Mouse (Mus musculus): ENCODE results near the gene Lsm11. TPM values are rescaled to one million over a fixed set of nuclear protein-coding genes. Genes with fewer than 3 reads are reported as not detected.

The Lsm11 gene
- polyA plus RNA-seq (2017; shearing (Covaris generic)): 1 to 10 TPM; 1.3 to 1.6 TPM

GRCm38 (mm10) chr11:45944643-45945156 is at the start of gene Lsm11:
TSS of gene Lsm11 (minus strand) at chr11:45944935.
- ATAC-seq: peak; percentile 94

- ATAC-seq: no peak
These were observed 47.4 kb upstream of the Lsm11 start for GRCm38 (mm10) chr11:45992087-45992486.

- ATAC-seq: no peak
These were observed 46.9 kb upstream of the Lsm11 start for GRCm38 (mm10) chr11:45991604-45992003.

- ATAC-seq: no peak
These were observed 36.1 kb upstream of the Lsm11 start for GRCm38 (mm10) chr11:45980893-45981253.

- no peak for ATAC-seq
These were observed 35.5 kb upstream of the Lsm11 start, which contains the start of gene Sox30 for GRCm38 (mm10) chr11:45979946-45980892. TSS of gene Sox30 (plus strand) at chr11:45980310.

GRCm38 (mm10) chr11:45976061-45976460 is 31.3 kb upstream of the Lsm11 start:
- ATAC-seq: no peak

- ATAC-seq: no peak
These were observed 29.7 kb upstream of the Lsm11 start for GRCm38 (mm10) chr11:45974466-45974865.

GRCm38 (mm10) chr11:45973635-45974034 is 28.9 kb upstream of the Lsm11 start:
- no peak for ATAC-seq

- ATAC-seq: no peak
These were observed 23.7 kb upstream of the Lsm11 start for GRCm38 (mm10) chr11:45968466-45968865.

GRCm38 (mm10) chr11:45966896-45967295 is 22.2 kb upstream of the Lsm11 start:
- ATAC-seq: no peak

GRCm38 (mm10) chr11:45960003-45960402 is 15.3 kb upstream of the Lsm11 start:
- ATAC-seq: no peak

GRCm38 (mm10) chr11:45959598-45959997 is 14.9 kb upstream of the Lsm11 start:
- no peak for ATAC-seq

- peak; percentile 96 for ATAC-seq
These were observed 10.4 kb upstream of the Lsm11 start, which contains the start of gene Thg1l for GRCm38 (mm10) chr11:45955127-45955627. TSS of gene Thg1l (minus strand) at chr11:45955494.

- no peak for ATAC-seq
These were observed 2.8 kb upstream of the Lsm11 start for GRCm38 (mm10) chr11:45947491-45947890.

GRCm38 (mm10) chr11:45946796-45947195 is 2.1 kb upstream of the Lsm11 start:
- no peak for ATAC-seq

GRCm38 (mm10) chr11:45943891-45944642 is 668 bp downstream of the Lsm11 start:
- peak; percentile 1 for ATAC-seq

- ATAC-seq: no peak
These were observed 1.5 kb downstream of the Lsm11 start for GRCm38 (mm10) chr11:45943108-45943705.

- no peak for ATAC-seq
These were observed 2.5 kb downstream of the Lsm11 start for GRCm38 (mm10) chr11:45942281-45942680.

GRCm38 (mm10) chr11:45938917-45939316 is 5.8 kb downstream of the Lsm11 start:
- ATAC-seq: no peak

GRCm38 (mm10) chr11:45937478-45937877 is 7.3 kb downstream of the Lsm11 start:
- no peak for ATAC-seq

GRCm38 (mm10) chr11:45932771-45933170 is 12.0 kb downstream of the Lsm11 start:
- no peak for ATAC-seq

GRCm38 (mm10) chr11:45929541-45929940 is 15.2 kb downstream of the Lsm11 start:
- ATAC-seq: no peak

- ATAC-seq: no peak
These were observed 17.3 kb downstream of the Lsm11 start for GRCm38 (mm10) chr11:45927456-45927855.

All from activated CD4-positive, CD25-positive, alpha-beta regulatory T cell, adult 4 months (primary cell).